Mouse (Mus musculus): Measurements from ENCODE around the gene Zzz3. TPM values are rescaled to one million over a fixed set of nuclear protein-coding genes. Genes with fewer than 3 reads are reported as not detected.
A peak's percentile ranks its signal among the peaks of the same experiment; 100 is the strongest.

Zzz3 gene
- total and polyA plus RNA-seq, 3 experiments, result 64.2 to 116 (median 94.9) TPM

GRCm38 (mm10) chr3:152396278-152396987 is 1.2 kb downstream of the Zzz3 start (continued):
- TF ChIP-seq PAX5 (IDR thresholded peaks at IDR 0.05; ENCODE audit: low read length), result no peak
- peak; percentile 7; the same call in 1 of the 2 replicates for TF ChIP-seq IRF4 (IDR thresholded peaks at IDR 0.05; ENCODE audit: low read depth, low read length)
- peak; percentile 98 for TF ChIP-seq BHLHE40 (IDR thresholded peaks at IDR 0.05; ENCODE audit: low read depth, low read length)
- peak; percentile 91 for TF ChIP-seq TBP (conservative IDR thresholded peaks at IDR 0.05; ENCODE audit: low read depth, low read length)

- H3K27ac ChIP-seq (ENCODE audit: insufficient read depth, low read depth), result peak overlapping the region; percentile 22
- peaks cover 25 to 65% of the 10 kb centered on the region in 2 experiments for H3K4me1 ChIP-seq (ENCODE audit: control insufficient read depth in 1 of 2, insufficient read depth in 2 of 2)
- H3K9me3 ChIP-seq (replicated peaks; ENCODE audit: low read length), result no peaks in the 10 kb centered on the region
- peak overlapping the region; percentile 83 for H3K9ac ChIP-seq (ENCODE audit: insufficient read depth, low read depth)
- peaks cover 60% of the 10 kb centered on the region for H3K79me2 ChIP-seq (replicated peaks; ENCODE audit: control insufficient read depth, extremely low read depth, insufficient read depth, poor library complexity, severe bottlenecking)
- dilution Hi-C loops (cut with MboI; ENCODE audit: extremely low pct_ligation_motif_present, extremely low pct_unique_long_range_greater_than_20kb, low sequenced_read_pairs) (no loop called here), in situ Hi-C loops (cut with MboI; ENCODE audit: low pct_ligation_motif_present, low pct_unique_long_range_greater_than_20kb, low sequenced_read_pairs) (loop anchor here (5.0 kb wide), 1 partner anchor 80 kb away; no protein-coding TSS in a partner anchor)
- peak; percentile 52 for DNase-seq (ENCODE audit: extremely low read depth)
- peak overlapping the region; percentile 75 to 90 (median 76) for H3K4me3 ChIP-seq (replicated peaks in 1 of 3; ENCODE audit: low read depth in 2 of 3, low read length in 2 of 3, poor library complexity in 1 of 3)
- TF ChIP-seq MAZ (IDR thresholded peaks at IDR 0.05; ENCODE audit: low read depth, low read length) (0 out of 2 replicates have a peak, but pooled peaks have one; percentile 31), NELFE (IDR thresholded peaks at IDR 0.05; ENCODE audit: low read depth, low read length) (no peak)
- H3K27me3 ChIP-seq (replicated peaks), result no peaks in the 10 kb centered on the region
- peaks cover 4 to 52% of the 10 kb centered on the region in 2 experiments for H3K36me3 ChIP-seq (replicated peaks in 1 of 2; ENCODE audit: control insufficient read depth in 1 of 2, insufficient read depth in 1 of 2, low read length in 1 of 2)
- H3K4me2 ChIP-seq (ENCODE audit: insufficient read depth, low read depth, poor library complexity, severe bottlenecking), result peak overlapping the region; percentile 97; the same call in 1 of the 2 replicates
These were observed 1.7 kb downstream of the Zzz3 start for GRCm38 (mm10) chr3:152396988-152397314.

- peak overlapping the region; percentile 97 for H3K4me2 ChIP-seq (ENCODE audit: insufficient read depth, low read depth, poor library complexity, severe bottlenecking)
- TF ChIP-seq HCFC1 (IDR thresholded peaks at IDR 0.05; ENCODE audit: low read depth, low read length), result no peak
- TF ChIP-seq CTCF (conservative IDR thresholded peaks at IDR 0.05 in 1 of 2, IDR thresholded peaks at IDR 0.05 in 1 of 2; ENCODE audit: low read depth in 2 of 2, low read length in 2 of 2), result peak in 1 of 2 experiments; percentile 32; a peak in 1 of 4 replicates
- peak; percentile 47; the same call in 1 of the 2 replicates for TF ChIP-seq POLR2AphosphoS2 (IDR thresholded peaks at IDR 0.05; ENCODE audit: low read depth, low read length)
- TF ChIP-seq TBP (conservative IDR thresholded peaks at IDR 0.05; ENCODE audit: low read depth, low read length), result 0 out of 2 replicates have a peak, but pooled peaks have one; percentile 17
- peak; percentile 24 for TF ChIP-seq RAD21 (IDR thresholded peaks at IDR 0.05; ENCODE audit: low read depth, low read length)
- no peak; the same call in 1 of the 2 replicates for TF ChIP-seq POLR2A (IDR thresholded peaks at IDR 0.05; ENCODE audit: low read depth, low read length)
- no peak for TF ChIP-seq TCF12 (IDR thresholded peaks at IDR 0.05; ENCODE audit: low read depth, low read length)
- no peak overlapping the region for H3K27ac ChIP-seq (ENCODE audit: insufficient read depth, low read depth)
- no peaks in the 10 kb centered on the region for H3K27me3 ChIP-seq (replicated peaks)
- dilution Hi-C loops (cut with MboI; ENCODE audit: extremely low pct_ligation_motif_present, extremely low pct_unique_long_range_greater_than_20kb, low sequenced_read_pairs) (no loop called here), in situ Hi-C loops (cut with MboI; ENCODE audit: low pct_ligation_motif_present, low pct_unique_long_range_greater_than_20kb, low sequenced_read_pairs) (loop anchor here (5.0 kb wide), 1 partner anchor 80 kb away; no protein-coding TSS in a partner anchor)
- no peaks in the 10 kb centered on the region for H3K9me3 ChIP-seq (replicated peaks; ENCODE audit: low read length)
- H3K9ac ChIP-seq (ENCODE audit: insufficient read depth, low read depth), result peak overlapping the region; percentile 83
- H3K4me3 ChIP-seq (replicated peaks in 1 of 3; ENCODE audit: low read depth in 2 of 3, low read length in 2 of 3, poor library complexity in 1 of 3), result peak overlapping the region; percentile 75 to 90 (median 76)
- H3K4me1 ChIP-seq (ENCODE audit: control insufficient read depth in 1 of 2, insufficient read depth in 2 of 2), result peaks cover 26 to 68% of the 10 kb centered on the region in 2 experiments
- peaks cover 65% of the 10 kb centered on the region for H3K79me2 ChIP-seq (replicated peaks; ENCODE audit: control insufficient read depth, extremely low read depth, insufficient read depth, poor library complexity, severe bottlenecking)
- H3K36me3 ChIP-seq (replicated peaks in 1 of 2; ENCODE audit: control insufficient read depth in 1 of 2, insufficient read depth in 1 of 2, low read length in 1 of 2), result peaks cover 4 to 47% of the 10 kb centered on the region in 2 experiments
- DNase-seq (ENCODE audit: extremely low read depth), result no peak
These were observed 2.2 kb downstream of the Zzz3 start for GRCm38 (mm10) chr3:152397335-152397940.

All from CH12.LX (cell line).